Mouse (Mus musculus): ENCODE measurements around the gene Gm9999.

DNA sequence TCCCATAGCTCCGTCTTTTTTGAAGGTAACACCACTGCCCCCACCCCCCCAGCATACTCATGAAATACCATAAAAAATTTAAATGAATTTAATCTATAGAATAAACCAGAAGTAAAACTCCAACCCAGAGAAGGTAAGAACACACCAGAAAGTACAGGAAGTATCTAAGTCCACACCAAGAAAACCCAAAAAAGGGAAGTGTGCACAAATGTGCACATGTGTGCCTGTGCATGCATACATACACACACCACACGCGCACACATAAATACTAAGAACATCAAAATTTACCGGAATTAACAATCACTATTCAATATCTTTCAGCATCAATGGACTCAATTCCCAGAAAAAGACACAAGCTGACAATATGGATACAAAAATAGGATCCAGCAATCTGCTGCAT, 13.5 kb upstream of the Gm9999 start:
- TF ChIP-seq CTCF (IDR thresholded peaks at IDR 0.05; ENCODE audit: borderline replicate concordance, insufficient read depth, low read length), result no peak
- no peak for TF ChIP-seq POLR2A (IDR thresholded peaks at IDR 0.05; ENCODE audit: low read depth, low read length)

Measured in embryonic fibroblast, embryonic 13.5 days (primary cell).